Mouse (Mus musculus): ENCODE measurements around the gene Pde10a. TPM values are rescaled to one million over a fixed set of nuclear protein-coding genes. Genes with fewer than 3 reads are reported as not detected.
A peak's percentile ranks its signal among the peaks of the same experiment; 100 is the strongest.
"Not testable (repeated sequence)": the region's sequence is repeated elsewhere in the genome, so short reads cannot be mapped to it uniquely, and the experiment has no call there.

Gene Pde10a
- total RNA-seq, 2 experiments from 2014 or later: 12.4 to 20.0 TPM

GRCm38 (mm10) chr17:8647372-8647871 is 122.2 kb downstream of the Pde10a start:
- DNase-seq: peak; percentile 30

DNA sequence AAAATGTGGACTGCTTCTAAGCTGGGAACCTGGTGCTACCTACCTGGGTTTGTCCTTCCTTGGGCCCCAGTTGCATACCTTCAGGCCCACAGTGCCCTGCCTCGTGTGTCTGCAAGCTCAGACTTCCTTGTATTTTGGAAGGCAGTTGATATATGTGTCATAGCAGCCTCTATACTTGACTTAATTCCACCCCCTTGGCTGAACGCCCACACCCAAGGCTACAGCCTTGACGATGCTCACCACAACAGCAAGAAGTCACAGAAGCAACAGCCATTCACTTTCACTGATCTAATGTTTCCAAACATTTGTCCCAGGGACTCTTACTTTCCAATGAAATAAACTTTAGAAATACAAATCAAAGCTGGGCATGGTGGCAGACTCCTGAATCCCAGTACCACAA is 123.1 kb downstream of the Pde10a start:
- peak; percentile 89 for DNase-seq

GRCm38 (mm10) chr17:8652681-8653262 is 127.6 kb downstream of the Pde10a start:
- peak; percentile 61 for DNase-seq

GRCm38 (mm10) chr17:8657661-8658060 is 132.5 kb downstream of the Pde10a start:
- DNase-seq: no peak

DNA sequence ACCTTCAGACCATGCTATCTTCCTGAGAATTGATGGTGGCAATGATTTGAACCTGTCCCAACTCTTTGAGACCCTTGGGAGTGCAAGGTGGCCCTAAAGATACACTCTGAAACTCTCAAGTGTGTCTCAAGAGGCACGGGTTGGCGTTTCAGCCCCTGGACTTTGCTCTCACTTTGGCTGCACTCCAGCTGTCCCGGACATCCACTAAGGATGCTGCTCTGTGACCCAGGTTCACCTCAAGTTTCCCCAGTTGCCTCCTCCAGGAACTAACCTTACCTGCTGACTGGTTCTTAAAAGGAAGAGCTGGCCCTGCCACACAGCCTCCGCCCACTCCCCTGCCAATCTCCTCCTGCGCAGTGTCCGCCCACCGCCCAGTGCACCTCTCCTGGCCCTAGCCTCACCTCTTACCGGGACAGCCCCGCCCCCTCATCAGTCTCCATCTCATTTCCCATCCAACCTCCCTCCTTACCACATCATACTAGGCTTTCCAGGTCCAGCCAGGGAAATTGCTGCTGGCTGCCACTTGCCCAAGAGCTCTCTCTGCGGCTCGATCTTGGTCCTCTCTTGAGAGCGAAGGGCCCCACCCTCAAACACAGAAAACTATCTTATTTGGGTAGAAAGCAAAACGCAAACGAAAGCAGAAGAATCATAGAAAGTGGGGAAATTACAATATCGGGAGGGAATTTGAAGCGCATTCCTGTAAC is 133.7 kb downstream of the Pde10a start:
- no peak for DNase-seq

DNA sequence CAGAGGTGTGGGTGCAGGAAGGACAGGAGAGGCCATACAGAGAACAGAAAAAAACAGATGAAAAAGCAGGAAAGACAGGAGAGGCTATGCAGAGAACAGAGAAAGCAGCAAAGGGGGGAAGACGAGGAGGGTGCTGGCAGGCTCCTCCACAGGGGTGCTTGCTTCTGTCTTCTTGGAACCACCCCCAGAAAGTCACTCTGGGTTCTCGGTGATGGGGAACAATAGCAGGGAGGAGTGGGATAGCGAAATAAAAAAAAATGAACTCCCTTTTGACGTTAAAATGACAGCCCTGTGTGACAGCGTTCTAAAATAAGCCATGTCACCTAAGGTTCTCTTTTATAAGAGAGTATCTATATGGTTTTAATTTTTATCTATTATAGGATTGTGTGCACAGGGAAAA is 141.7 kb downstream of the Pde10a start:
- no peak for DNase-seq

DNA sequence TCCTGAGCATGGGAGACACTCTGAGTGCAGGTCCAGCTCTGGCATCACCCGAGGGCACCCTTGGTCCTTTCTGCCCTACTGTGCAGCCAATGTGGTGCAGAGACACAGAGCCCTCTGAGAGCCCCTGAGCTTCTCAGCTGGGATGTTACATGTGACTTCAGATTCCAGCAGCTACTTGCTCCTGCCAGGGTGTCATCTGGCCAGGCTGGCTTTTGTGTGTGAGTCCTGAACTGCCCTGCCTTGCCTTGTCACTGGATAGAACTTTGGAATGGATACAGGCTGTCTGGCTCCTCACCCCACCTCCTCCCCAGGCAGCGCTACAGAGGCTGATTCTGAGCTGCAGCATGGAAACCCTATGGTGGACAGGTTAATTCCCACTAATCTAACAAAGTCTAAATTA is 149.5 kb downstream of the Pde10a start:
- DNase-seq: no peak

DNA sequence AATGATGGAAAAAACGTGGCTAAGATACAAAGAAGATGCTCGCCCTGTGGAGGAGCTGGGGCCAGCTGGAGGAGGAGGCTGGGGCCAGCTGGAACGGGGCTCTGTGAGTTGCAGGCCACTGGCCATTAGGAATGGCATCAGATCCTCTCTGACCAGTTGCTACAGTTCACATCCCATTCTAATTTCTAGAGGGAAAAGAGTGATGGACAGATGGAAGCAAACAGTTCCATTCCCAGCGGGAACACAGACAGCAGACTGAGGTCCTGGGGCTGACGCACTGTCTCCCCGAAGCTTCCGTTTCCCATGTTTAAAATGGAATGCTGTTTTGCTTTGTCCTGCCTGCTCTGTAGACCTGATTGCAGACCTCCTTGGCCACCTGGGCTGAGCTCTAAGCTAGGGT is 161.2 kb downstream of the Pde10a start:
- DNase-seq: no peak

- DNase-seq: no peak
Observed at GRCm38 (mm10) chr17:8688096-8688495, 162.9 kb downstream of the Pde10a start.

DNA sequence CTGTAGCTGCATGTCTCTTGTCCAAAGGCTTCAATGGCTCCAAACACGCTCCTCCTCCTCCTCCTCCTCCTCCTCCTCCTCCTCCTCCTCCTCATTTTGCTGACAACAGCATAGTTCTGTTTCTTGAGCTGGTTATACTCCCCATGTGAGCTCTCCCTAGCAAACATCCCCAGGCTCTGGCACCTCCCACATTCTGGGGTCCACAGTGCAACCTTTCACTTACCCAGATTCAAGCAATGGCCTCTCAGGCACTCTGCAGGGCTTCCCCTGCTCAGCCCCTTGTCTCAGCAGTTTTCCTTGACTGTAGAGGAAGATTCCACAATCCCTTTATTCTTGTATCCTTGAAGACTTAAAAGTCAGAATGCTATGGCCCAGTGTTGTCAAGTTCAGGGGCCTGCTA is 173.1 kb downstream of the Pde10a start:
- no peak for DNase-seq

- DNase-seq: no peak
Observed at GRCm38 (mm10) chr17:8698793-8699192, 173.6 kb downstream of the Pde10a start.

DNA sequence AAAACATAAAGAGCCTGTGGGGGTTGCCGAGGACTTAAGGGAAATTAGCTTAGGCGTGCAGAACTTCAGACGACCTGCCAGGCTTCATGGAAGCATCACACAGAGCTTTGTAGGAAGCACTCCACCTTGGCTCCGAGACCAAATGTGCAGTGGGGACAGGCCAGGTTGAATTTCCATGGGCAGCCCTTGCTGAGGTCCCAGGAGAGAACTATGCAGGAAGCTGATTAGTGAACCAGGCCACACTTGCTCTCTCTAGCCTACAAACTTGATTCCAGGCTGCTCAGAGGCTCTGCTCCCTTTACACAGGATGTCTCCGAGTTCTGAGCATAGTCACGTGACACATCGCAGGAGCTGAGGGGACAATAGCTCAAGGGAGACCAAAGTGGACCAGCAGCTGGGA is 175.9 kb downstream of the Pde10a start:
- DNase-seq: no peak

DNA sequence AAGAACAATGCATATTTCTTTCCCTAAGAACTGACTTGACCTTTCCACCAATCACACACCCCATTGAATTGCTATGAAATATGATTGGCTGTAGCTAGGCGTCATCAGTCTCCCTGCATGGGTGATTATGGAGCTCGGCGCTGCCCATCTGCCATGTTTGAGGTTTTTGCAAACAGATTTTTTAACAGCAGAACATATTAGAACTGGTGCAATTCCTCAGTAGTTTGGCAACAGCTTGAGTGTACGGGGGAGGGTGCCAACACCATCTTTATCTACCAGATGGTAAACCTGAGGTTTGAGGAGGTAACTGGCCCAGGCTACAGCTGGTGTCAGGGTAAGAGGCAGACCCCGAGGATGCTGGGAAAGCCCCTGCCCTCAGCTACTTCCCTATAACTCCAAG is 177.3 kb downstream of the Pde10a start:
- DNase-seq: no peak

- no peak for DNase-seq
Observed at GRCm38 (mm10) chr17:8708006-8708405, 182.8 kb downstream of the Pde10a start.

GRCm38 (mm10) chr17:8712734-8713133 is 187.6 kb downstream of the Pde10a start:
- not testable (repeated sequence) for DNase-seq

- DNase-seq: no peak
Observed at GRCm38 (mm10) chr17:8720961-8721360, 195.8 kb downstream of the Pde10a start.

GRCm38 (mm10) chr17:8724464-8724974 is 199.3 kb downstream of the Pde10a start:
- no peak for DNase-seq

DNA sequence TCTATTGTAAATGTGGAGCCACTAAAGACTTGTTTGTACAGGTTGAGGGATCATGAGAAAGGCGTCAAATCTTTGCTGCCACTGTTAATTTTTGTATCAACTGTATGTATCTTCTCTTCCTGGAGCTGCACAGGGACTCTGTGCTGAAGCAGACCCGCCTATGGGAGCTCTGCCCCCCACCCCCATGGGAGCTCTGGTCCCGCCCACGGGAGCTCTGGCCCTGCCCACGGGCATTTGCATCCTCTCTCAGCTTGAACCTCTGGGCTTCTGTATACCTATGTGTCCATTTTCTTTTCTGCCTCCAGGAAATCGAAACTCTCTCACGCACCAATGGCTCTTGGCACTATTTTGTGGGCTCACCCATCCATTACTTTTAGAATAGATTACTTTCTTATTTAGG is 203.5 kb downstream of the Pde10a start:
- DNase-seq: peak; percentile 14

DNA sequence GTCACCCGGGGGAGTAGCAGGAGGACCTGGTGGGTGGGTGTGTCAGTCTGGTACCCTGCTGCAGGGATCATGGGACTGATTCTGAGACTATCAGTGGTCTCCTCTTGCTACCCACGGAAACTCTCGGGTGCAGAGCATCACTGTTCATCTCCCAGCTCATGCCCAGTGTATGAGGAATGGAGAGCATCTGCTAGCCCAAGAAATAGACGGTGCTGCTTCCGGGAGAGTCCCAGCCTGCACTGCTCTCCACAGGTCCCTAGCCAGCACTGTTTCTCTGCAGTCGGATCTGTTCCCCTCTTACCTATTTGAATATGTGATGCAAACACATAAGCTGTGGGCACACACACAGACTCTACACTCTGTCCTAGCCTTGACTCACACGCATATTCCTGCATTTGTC is 204.6 kb downstream of the Pde10a start:
- DNase-seq: no peak

GRCm38 (mm10) chr17:8731073-8731472 is 205.9 kb downstream of the Pde10a start:
- no peak for DNase-seq

DNA sequence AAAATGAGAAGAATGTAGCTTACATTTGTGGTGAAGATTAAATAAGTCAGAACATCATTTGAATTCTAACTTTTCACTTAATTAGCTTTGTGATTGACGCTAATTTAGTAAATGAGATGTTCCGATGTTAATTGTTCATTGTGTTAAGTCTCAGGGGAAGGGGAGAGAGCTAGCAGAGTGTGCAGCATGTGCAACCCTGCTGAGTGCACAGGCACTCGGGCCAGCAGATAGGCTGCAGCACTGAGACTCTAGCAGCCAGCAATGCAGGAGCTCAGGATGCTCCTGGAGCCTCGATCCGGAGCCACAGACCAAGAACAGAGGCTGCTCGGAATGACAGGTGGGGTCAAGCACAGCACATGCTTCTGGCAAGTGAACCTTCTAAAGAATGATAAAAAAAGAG is 211.1 kb downstream of the Pde10a start:
- no peak for DNase-seq

DNA sequence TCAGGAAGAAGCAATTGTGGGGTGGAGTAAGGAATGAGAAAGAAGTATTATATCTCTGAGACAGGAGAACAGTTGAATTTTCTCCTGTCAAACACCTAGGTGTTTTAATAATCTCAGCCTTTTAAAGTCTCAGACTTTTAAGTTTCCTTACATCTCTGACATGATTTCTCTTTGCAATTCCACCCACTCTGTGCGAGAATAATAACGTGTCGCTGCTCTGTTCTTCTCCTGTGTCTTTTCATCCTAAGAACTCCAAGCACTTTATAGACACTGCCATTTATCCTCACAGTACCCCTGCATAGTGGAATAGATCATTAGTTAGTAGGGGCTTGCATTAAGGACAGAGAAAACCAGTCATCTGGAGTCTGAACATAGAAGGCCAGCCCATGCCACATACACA is 217.6 kb downstream of the Pde10a start:
- no peak for DNase-seq

DNA sequence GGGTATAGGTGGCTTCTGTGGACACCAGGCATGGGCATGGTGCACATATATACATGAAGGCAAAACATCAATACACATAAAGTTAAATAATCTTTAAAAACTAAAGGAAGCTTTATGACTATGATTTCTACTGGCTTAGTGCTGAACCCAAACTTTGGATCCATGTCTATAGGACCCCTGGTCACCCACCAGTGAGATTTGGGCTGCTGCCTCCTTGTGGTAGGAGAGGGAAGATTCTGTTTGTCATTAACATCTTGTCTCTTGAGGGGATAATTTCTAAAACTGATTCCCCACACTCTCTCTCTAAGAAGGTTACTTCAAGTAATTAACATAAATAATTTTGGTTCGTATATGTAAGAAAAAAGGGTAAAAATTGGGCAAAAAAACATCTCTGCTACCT is 220.2 kb downstream of the Pde10a start:
- no peak for DNase-seq

DNA sequence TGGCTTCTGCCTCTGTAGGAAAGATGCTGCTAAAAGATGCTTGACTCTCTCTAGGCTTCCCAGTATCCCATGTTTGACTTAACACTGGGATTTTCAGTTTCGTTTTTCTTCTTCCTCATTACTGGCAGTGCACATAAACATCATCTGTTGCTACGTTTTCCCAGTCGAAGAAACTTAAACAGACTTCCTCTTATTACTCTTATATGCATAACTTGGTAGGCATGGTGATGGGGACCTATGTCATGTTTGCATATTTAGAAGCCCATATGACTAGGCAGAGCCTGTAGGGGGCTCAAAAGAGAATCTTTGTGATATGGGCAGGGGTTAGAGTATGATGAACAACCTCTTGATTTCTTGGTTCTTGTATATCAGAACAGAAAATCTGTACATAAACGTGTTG is 224.3 kb downstream of the Pde10a start:
- DNase-seq: no peak

All from adrenal gland, postnatal 10 days (tissue).